Comparison of ENCODE assay signal across 18 mouse cellular contexts in the genomic region with DNA sequence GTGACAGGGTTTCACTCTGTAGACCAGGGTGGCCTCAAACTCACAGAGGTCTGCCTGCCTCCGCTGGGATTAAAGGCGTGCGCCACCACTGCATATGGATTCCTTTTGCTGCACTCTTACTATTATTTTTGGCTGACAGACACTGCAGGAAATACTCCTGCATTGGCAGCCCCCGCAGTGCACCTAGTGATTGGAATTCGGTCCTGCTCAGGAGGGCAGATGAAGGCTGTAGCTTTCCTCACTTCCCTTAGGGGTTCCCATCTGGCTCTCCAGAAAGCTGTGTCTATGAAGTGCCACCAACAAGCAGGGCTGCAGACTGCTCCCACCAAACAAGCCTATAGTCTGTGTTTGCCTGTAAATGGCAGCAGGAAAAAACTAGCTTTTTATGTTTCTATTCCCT.
A peak's percentile ranks its signal among the peaks of the same experiment; 100 is the strongest.
DNase-seq lines count a peak whose midpoint lies in the region; ATAC-seq and TF ChIP-seq lines count a peak whose summit lies in the region.
"Had no signal": no experiment of that assay in that cellular context is flagged by ENCODE, and none has a peak within 500 bp of the region (broad histone marks: within the 10 kb centered on the region; RNA-seq: fewer than 3 reads in every experiment).

No protein-coding gene starts in this region.

- no peak overlapping the region for H3K27ac ChIP-seq in forebrain, embryonic 11.5 days (ENCODE audit: low read depth, low read length)
- no peak overlapping the region for H3K27ac ChIP-seq in forebrain, embryonic 13.5 days
- H3K27ac ChIP-seq in midbrain, embryonic 10.5 days (replicated peaks), result peak overlapping the region; percentile 30; the same call in 1 of the 2 replicates
- H3K27ac ChIP-seq in midbrain, embryonic 11.5 days (ENCODE audit: low read depth, low read length), result no peak overlapping the region
- H3K27ac ChIP-seq in forebrain, postnatal 0 days (ENCODE audit: low read depth, low read length), result 0 out of 2 replicates have a peak overlapping the region, but pooled peaks have one; percentile 30
- H3K27ac ChIP-seq: intestine, embryonic 15.5 days; liver, embryonic 12.5 days had no signal

- DNase-seq in forebrain, embryonic 11.5 days (ENCODE audit: low spot score), result peak; percentile 45
- peak; percentile 19 for DNase-seq in midbrain, embryonic 10.5 days (ENCODE audit: low spot score)
- no peak for DNase-seq in midbrain, embryonic 11.5 days (ENCODE audit: low spot score, missing footprints)
- peak; percentile 29 for DNase-seq in forebrain, postnatal 0 days
- DNase-seq in cerebellum, postnatal 36 days, result no peak
- no peak for DNase-seq in lung, adult 2 months
- DNase-seq: adrenal gland, adult 8-10 months; B cell, adult 2 months; cerebellum, adult 18-20 months; gastrocnemius, postnatal 36 days; heart, postnatal 36 days; thymus, postnatal 4 days had no signal

- 46% methylated on average over 5 of the region's 5 CpGs for WGBS in forebrain, embryonic 11.5 days
- 43% methylated on average over 5 of the region's 5 CpGs for WGBS in forebrain, embryonic 13.5 days
- 41% methylated on average over 5 of the region's 5 CpGs for WGBS in midbrain, embryonic 10.5 days
- 39% methylated on average over 5 of the region's 5 CpGs for WGBS in midbrain, embryonic 11.5 days
- WGBS in forebrain, postnatal 0 days, result 22% methylated on average over 5 of the region's 5 CpGs
- 65% methylated on average over 5 of the region's 5 CpGs for WGBS in lung, adult 2 months

- no peak for TF ChIP-seq POLR2A in lung, adult 2 months (IDR thresholded peaks at IDR 0.05; ENCODE audit: borderline replicate concordance, extremely low read depth, low read depth, low read length)

- ATAC-seq in forebrain, embryonic 11.5 days (replicated peaks; ENCODE audit: low FRiP score), result no peak
- no peak for ATAC-seq in forebrain, embryonic 13.5 days
- no peak for ATAC-seq in midbrain, embryonic 11.5 days (ENCODE audit: low FRiP score)
- ATAC-seq in forebrain, postnatal 0 days, result peak; percentile 42
- ATAC-seq: intestine, embryonic 15.5 days; liver, embryonic 12.5 days had no signal

- no peaks in the 10 kb centered on the region for H3K27me3 ChIP-seq in forebrain, embryonic 11.5 days (ENCODE audit: control insufficient read depth, insufficient read depth, low read length)
- no peaks in the 10 kb centered on the region for H3K27me3 ChIP-seq in forebrain, embryonic 13.5 days
- H3K27me3 ChIP-seq in midbrain, embryonic 10.5 days (ENCODE audit: low read depth, poor library complexity, severe bottlenecking), result no peaks in the 10 kb centered on the region
- no peaks in the 10 kb centered on the region for H3K27me3 ChIP-seq in midbrain, embryonic 11.5 days (ENCODE audit: control insufficient read depth, insufficient read depth, low read length)
- H3K27me3 ChIP-seq in forebrain, postnatal 0 days (ENCODE audit: insufficient read depth, low read length), result no peaks in the 10 kb centered on the region
- H3K27me3 ChIP-seq: heart, embryonic 12.5 days; intestine, embryonic 15.5 days; kidney, embryonic 15.5 days; liver, embryonic 12.5 days had no signal

- H3K36me3 ChIP-seq in forebrain, embryonic 11.5 days (ENCODE audit: control insufficient read depth, insufficient read depth, low read length), result no peaks in the 10 kb centered on the region
- H3K36me3 ChIP-seq in forebrain, embryonic 13.5 days (ENCODE audit: poor library complexity, severe bottlenecking), result no peaks in the 10 kb centered on the region
- no peaks in the 10 kb centered on the region for H3K36me3 ChIP-seq in midbrain, embryonic 10.5 days
- no peaks in the 10 kb centered on the region for H3K36me3 ChIP-seq in midbrain, embryonic 11.5 days (ENCODE audit: control insufficient read depth, insufficient read depth, low read length)
- no peaks in the 10 kb centered on the region for H3K36me3 ChIP-seq in forebrain, postnatal 0 days (ENCODE audit: insufficient read depth)
- H3K36me3 ChIP-seq: heart, embryonic 12.5 days; intestine, embryonic 15.5 days; kidney, embryonic 15.5 days; liver, embryonic 12.5 days had no signal

- H3K4me3 ChIP-seq in forebrain, embryonic 11.5 days (ENCODE audit: low read depth, low read length), result no peak overlapping the region
- no peak overlapping the region for H3K4me3 ChIP-seq in forebrain, embryonic 13.5 days
- H3K4me3 ChIP-seq in midbrain, embryonic 10.5 days, result no peak overlapping the region
- no peak overlapping the region for H3K4me3 ChIP-seq in midbrain, embryonic 11.5 days (ENCODE audit: low read depth, low read length)
- H3K4me3 ChIP-seq in forebrain, postnatal 0 days (ENCODE audit: low read depth, low read length), result no peak overlapping the region
- H3K4me3 ChIP-seq in lung, adult 2 months (replicated peaks; ENCODE audit: extremely low read depth, low read depth, low read length), result no peak overlapping the region
- H3K4me3 ChIP-seq: heart, embryonic 12.5 days; intestine, embryonic 15.5 days; kidney, embryonic 15.5 days; liver, embryonic 12.5 days; myocyte had no signal

- H3K4me1 ChIP-seq in forebrain, embryonic 11.5 days (replicated peaks; ENCODE audit: control insufficient read depth, insufficient read depth, low read length), result peaks cover 4% of the 10 kb centered on the region
- H3K4me1 ChIP-seq in forebrain, embryonic 13.5 days, result peaks cover 3% of the 10 kb centered on the region; the same call in 1 of the 2 replicates
- H3K4me1 ChIP-seq in midbrain, embryonic 10.5 days, result peaks cover 40% of the 10 kb centered on the region
- peaks cover 6% of the 10 kb centered on the region; the same call in 1 of the 2 replicates for H3K4me1 ChIP-seq in midbrain, embryonic 11.5 days (ENCODE audit: control insufficient read depth, insufficient read depth, low read length)
- H3K4me1 ChIP-seq in forebrain, postnatal 0 days (ENCODE audit: insufficient read depth), result peaks cover 4% of the 10 kb centered on the region; the same call in 1 of the 2 replicates
- H3K4me1 ChIP-seq in lung, adult 2 months (ENCODE audit: control insufficient read depth, insufficient read depth, low read length), result no peaks in the 10 kb centered on the region
- H3K4me1 ChIP-seq: intestine, embryonic 15.5 days had no signal

- no peak overlapping the region for H3K9ac ChIP-seq in forebrain, embryonic 11.5 days (ENCODE audit: low read length)
- no peak overlapping the region for H3K9ac ChIP-seq in forebrain, embryonic 13.5 days
- H3K9ac ChIP-seq in midbrain, embryonic 11.5 days (ENCODE audit: low read length), result no peak overlapping the region
- H3K9ac ChIP-seq in forebrain, postnatal 0 days, result no peak overlapping the region
- H3K9ac ChIP-seq: heart, embryonic 12.5 days; intestine, embryonic 15.5 days; kidney, embryonic 15.5 days; liver, embryonic 12.5 days had no signal

- TF ChIP-seq CTCF in forebrain, postnatal 0 days (IDR thresholded peaks at IDR 0.05; ENCODE audit: low read depth), result no peak
- TF ChIP-seq CTCF in lung, adult 2 months (IDR thresholded peaks at IDR 0.05; ENCODE audit: insufficient read depth, low read length), result no peak

- no peaks in the 10 kb centered on the region for H3K9me3 ChIP-seq in forebrain, embryonic 11.5 days (ENCODE audit: control insufficient read depth, low read length)
- H3K9me3 ChIP-seq in forebrain, embryonic 13.5 days (replicated peaks), result no peaks in the 10 kb centered on the region
- H3K9me3 ChIP-seq in midbrain, embryonic 10.5 days (replicated peaks), result no peaks in the 10 kb centered on the region
- H3K9me3 ChIP-seq in midbrain, embryonic 11.5 days (ENCODE audit: control insufficient read depth, low read length), result no peaks in the 10 kb centered on the region
- no peaks in the 10 kb centered on the region for H3K9me3 ChIP-seq in forebrain, postnatal 0 days (ENCODE audit: low read length)
- H3K9me3 ChIP-seq: heart, embryonic 12.5 days; intestine, embryonic 15.5 days; kidney, embryonic 15.5 days; liver, embryonic 12.5 days had no signal

- H3K4me2 ChIP-seq in forebrain, embryonic 11.5 days (ENCODE audit: low read depth, low read length, severe bottlenecking), result no peak overlapping the region
- H3K4me2 ChIP-seq in forebrain, embryonic 13.5 days, result no peak overlapping the region
- no peak overlapping the region for H3K4me2 ChIP-seq in midbrain, embryonic 11.5 days
- H3K4me2 ChIP-seq in forebrain, postnatal 0 days (ENCODE audit: low read depth), result no peak overlapping the region
- H3K4me2 ChIP-seq: heart, embryonic 12.5 days; intestine, embryonic 15.5 days; kidney, embryonic 15.5 days; liver, embryonic 12.5 days had no signal

Comparison
In these comparisons a context has a peak if more than half of its experiments do, and no peak if none do; other contexts are left out.
1. DNase-seq: peak in forebrain, embryonic 11.5 days (single experiment), midbrain, embryonic 10.5 days (single experiment) and forebrain, postnatal 0 days (single experiment); none in midbrain, embryonic 11.5 days (single experiment), cerebellum, postnatal 36 days (0 of 2) and lung, adult 2 months (single experiment).
2. H3K27ac ChIP-seq: peak in midbrain, embryonic 10.5 days (single experiment) and forebrain, postnatal 0 days (single experiment); none in forebrain, embryonic 11.5 days (single experiment), forebrain, embryonic 13.5 days (single experiment) and midbrain, embryonic 11.5 days (single experiment).